Mouse (Mus musculus): ENCODE measurements at regions not wholly inside any gene's neighbourhood (a gene's known extent, or its start where the extent isn't known, plus 50 kb on each side); places are given as distances from the start of the nearest gene placed in this dataset.

- Histone ChIP-seq H3K4me1 (ENCODE audit: control insufficient read depth, insufficient read depth, low read length) (no peaks in the 10 kb centered on the region), H3K4me3 (replicated peaks; ENCODE audit: control insufficient read depth, low read depth, low read length) (no peak overlapping the region), H3K27ac (ENCODE audit: control insufficient read depth, insufficient read depth, low read depth, low read length, poor library complexity) (no peak overlapping the region)
- TF ChIP-seq POLR2A (IDR thresholded peaks at IDR 0.05; ENCODE audit: borderline replicate concordance, control insufficient read depth, low read depth, low read length) (no peak), CTCF (IDR thresholded peaks at IDR 0.05; ENCODE audit: control insufficient read depth, insufficient read depth, low read length) (no peak)
- 84% methylated on average over 3 of the region's 3 CpGs for WGBS
These were observed 52.1 kb upstream of the Map3k1 start for GRCm38 (mm10) chr13:111860931-111861330.

DNA sequence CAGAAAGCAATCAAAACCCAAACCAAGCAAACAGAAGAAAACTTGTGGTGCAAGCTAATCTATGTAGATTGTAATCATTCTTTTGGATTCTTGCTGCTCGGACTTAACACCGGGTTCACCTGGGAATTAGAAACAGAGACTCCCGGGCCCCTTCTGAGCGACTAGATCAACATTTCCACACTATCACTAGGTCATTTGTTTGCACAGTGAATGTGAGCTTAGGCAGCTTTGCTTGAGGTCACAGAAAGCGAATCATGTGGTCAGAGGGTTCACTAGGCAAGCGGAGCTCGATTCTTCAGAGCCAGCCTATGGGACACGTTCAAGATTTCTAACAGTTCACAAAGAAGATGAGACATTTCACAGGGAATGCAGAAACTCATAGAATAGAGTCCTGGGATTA, 53.5 kb upstream of the Map3k1 start:
- Histone ChIP-seq H3K4me1 (ENCODE audit: control insufficient read depth, insufficient read depth, low read length) (no peaks in the 10 kb centered on the region; the same call in 1 of the 2 replicates), H3K4me3 (replicated peaks; ENCODE audit: control insufficient read depth, low read depth, low read length) (no peak overlapping the region), H3K27ac (ENCODE audit: control insufficient read depth, insufficient read depth, low read depth, low read length, poor library complexity) (no peak overlapping the region)
- 82% methylated on average over 8 of the region's 8 CpGs for WGBS
- TF ChIP-seq CTCF (IDR thresholded peaks at IDR 0.05; ENCODE audit: control insufficient read depth, insufficient read depth, low read length) (no peak), POLR2A (IDR thresholded peaks at IDR 0.05; ENCODE audit: borderline replicate concordance, control insufficient read depth, low read depth, low read length) (no peak)

DNA sequence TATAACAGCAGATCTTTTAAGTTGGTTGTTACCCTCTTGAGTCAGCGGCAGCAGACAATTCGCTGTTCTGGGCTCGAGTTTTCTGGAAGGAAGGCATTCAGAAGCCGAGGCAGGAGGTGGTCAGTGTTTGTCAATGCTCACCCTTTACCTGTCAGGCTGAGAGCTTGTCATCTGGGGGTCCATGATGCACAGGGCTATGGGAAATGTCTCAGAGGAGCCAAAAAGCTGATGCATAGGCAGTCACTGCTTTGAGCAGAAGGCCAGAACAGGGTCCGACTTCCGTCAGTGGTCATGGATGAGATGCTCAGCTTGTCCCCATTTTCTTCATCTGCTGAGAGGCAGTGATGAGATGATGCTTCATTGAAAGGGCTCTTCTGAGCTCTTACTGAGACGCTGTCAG, 57.2 kb upstream of the Map3k1 start:
- WGBS = 96% methylated on average over 7 of the region's 7 CpGs
- H3K4me3 ChIP-seq (replicated peaks; ENCODE audit: control insufficient read depth, low read depth, low read length) = no peak overlapping the region
- H3K27ac ChIP-seq (ENCODE audit: control insufficient read depth, insufficient read depth, low read depth, low read length, poor library complexity) = no peak overlapping the region
- H3K4me1 ChIP-seq (ENCODE audit: control insufficient read depth, insufficient read depth, low read length) = no peaks in the 10 kb centered on the region; the same call in 1 of the 2 replicates
- no peak for TF ChIP-seq CTCF (IDR thresholded peaks at IDR 0.05; ENCODE audit: control insufficient read depth, insufficient read depth, low read length)

- TF ChIP-seq POLR2A (IDR thresholded peaks at IDR 0.05; ENCODE audit: borderline replicate concordance, control insufficient read depth, low read depth, low read length) (no peak), CTCF (IDR thresholded peaks at IDR 0.05; ENCODE audit: control insufficient read depth, insufficient read depth, low read length) (no peak)
- 72% methylated on average over 2 of the region's 2 CpGs for WGBS
- Histone ChIP-seq H3K4me1 (ENCODE audit: control insufficient read depth, insufficient read depth, low read length) (no peaks in the 10 kb centered on the region; the same call in 1 of the 2 replicates), H3K4me3 (replicated peaks; ENCODE audit: control insufficient read depth, low read depth, low read length) (no peak overlapping the region), H3K27ac (ENCODE audit: control insufficient read depth, insufficient read depth, low read depth, low read length, poor library complexity) (no peak overlapping the region)
These were observed 58.5 kb upstream of the Map3k1 start for GRCm38 (mm10) chr13:111867261-111867660.

DNA sequence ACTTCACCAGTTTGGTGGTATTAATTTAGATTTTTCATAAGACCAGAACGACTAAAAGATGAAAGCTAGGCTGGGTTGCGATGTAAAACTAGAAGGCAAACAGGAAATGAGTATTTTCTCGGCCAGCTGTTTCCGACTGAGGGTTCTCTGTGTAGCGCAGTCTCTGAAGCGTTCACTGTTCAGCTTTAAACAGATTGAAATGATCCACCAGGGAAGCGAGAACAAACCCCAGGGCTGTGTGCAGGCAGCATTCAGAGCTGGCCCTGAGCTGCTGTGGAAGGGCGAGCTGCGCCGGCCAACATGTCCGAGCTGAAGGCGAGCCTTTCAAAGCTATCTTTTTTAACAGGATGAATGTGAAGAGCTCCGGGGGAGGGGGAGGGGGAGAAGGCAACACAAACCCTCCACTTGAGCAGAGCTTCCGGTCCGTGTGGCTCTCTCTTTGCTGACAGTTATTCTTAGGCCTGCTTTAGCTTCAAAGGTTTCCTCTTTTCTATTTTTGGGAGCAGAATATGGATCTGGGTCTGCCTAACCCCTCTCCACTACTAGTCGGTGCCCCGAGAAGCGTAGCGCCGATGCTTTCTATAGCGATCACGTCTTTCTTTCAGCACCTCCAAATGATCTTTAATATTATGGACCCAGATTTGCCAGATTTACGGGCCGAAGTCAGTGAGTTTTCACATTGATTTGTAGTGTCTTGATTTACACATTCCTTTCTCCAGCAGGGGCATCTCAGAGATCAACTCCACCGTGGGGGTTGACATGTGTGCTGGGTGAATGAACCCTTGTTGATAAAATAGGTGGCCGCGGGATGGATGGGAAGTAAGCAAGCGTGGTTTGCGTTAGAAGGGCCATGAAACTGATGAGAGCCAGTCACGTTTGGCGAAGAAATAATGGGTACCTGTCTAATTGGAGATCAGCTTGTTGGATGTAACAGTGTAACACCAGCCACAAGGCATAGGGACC, 59.3 kb upstream of the Map3k1 start:
- H3K27ac ChIP-seq (ENCODE audit: control insufficient read depth, insufficient read depth, low read depth, low read length, poor library complexity) = peak overlapping the region; percentile 98
- peak overlapping the region; percentile 66 for H3K4me3 ChIP-seq (replicated peaks; ENCODE audit: control insufficient read depth, low read depth, low read length)
- H3K4me1 ChIP-seq (ENCODE audit: control insufficient read depth, insufficient read depth, low read length) = no peaks in the 10 kb centered on the region; the same call in 1 of the 2 replicates
- TF ChIP-seq POLR2A (IDR thresholded peaks at IDR 0.05; ENCODE audit: borderline replicate concordance, control insufficient read depth, low read depth, low read length) = peak; percentile 54; the same call in 1 of the 2 replicates
- TF ChIP-seq CTCF (IDR thresholded peaks at IDR 0.05; ENCODE audit: control insufficient read depth, insufficient read depth, low read length) = no peak
- WGBS = 6% methylated on average over 31 of the region's 31 CpGs

GRCm38 (mm10) chr13:111868947-111869346, 60.2 kb upstream of the Map3k1 start:
- no peaks in the 10 kb centered on the region; the same call in 1 of the 2 replicates for H3K4me1 ChIP-seq (ENCODE audit: control insufficient read depth, insufficient read depth, low read length)
- H3K4me3 ChIP-seq (replicated peaks; ENCODE audit: control insufficient read depth, low read depth, low read length) = no peak overlapping the region
- TF ChIP-seq POLR2A (IDR thresholded peaks at IDR 0.05; ENCODE audit: borderline replicate concordance, control insufficient read depth, low read depth, low read length) = no peak
- no peak for TF ChIP-seq CTCF (IDR thresholded peaks at IDR 0.05; ENCODE audit: control insufficient read depth, insufficient read depth, low read length)
- 69% methylated on average over 3 of the region's 3 CpGs for WGBS
- peak overlapping the region; percentile 84 for H3K27ac ChIP-seq (ENCODE audit: control insufficient read depth, insufficient read depth, low read depth, low read length, poor library complexity)

DNA sequence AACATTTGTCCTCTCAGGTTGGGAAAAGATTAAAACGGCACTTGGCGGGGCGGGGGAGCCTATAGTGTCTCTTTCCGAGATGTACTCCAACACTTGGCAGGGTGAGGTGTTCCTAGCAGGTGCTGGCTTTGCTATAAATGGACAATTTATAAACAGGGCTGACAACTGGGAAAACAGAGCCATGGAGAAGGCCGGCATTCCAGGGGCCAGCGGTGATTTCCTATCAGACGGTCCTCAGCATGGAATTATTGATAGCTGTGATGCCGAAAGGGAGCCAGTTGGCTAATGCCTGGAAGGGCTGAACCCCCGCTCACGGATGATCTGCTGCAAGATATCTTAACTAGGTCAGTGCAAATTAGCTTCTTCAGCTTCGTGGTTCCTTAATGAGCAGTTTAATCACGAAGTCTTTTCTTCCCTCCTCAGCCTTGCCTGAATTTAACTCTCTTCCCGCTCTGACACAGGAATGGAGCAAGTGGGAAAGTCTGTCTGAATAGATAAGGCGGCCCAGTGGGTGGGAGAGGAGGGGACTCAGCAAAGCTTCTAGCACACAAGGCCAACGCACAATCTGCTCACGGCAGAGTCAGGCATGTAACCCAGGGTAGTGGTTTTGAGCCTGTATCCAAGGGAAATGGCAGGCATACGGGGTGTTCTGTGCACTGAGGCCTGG, 61.1 kb upstream of the Map3k1 start:
- no peak for TF ChIP-seq CTCF (IDR thresholded peaks at IDR 0.05; ENCODE audit: control insufficient read depth, insufficient read depth, low read length)
- Histone ChIP-seq H3K4me1 (ENCODE audit: control insufficient read depth, insufficient read depth, low read length) (no peaks in the 10 kb centered on the region; the same call in 1 of the 2 replicates), H3K27ac (ENCODE audit: control insufficient read depth, insufficient read depth, low read depth, low read length, poor library complexity) (no peak overlapping the region), H3K4me3 (replicated peaks; ENCODE audit: control insufficient read depth, low read depth, low read length) (no peak overlapping the region)
- WGBS = 70% methylated on average over 17 of the region's 17 CpGs

DNA sequence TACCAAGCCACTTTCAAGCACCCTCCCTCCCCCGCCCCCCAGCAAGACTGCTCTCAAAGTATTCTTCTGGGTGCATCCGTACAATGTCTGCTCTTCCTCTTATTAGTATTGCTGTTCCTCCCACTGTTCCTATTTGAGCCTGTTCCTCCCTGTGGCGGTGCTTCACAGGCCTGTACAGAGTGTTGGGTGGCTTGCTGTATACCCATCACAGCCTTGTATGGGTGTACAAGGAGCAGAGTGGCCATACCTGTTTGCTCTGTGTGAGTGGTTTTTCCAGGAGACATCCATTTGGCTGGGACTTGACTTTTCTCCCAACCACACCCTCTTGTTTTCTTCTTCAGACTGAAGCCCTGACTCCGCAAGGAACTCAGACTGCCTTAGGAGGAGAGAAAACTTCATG, 61.7 kb upstream of the Map3k1 start:
- WGBS = 80% methylated on average over 4 of the region's 4 CpGs
- Histone ChIP-seq H3K27ac (ENCODE audit: control insufficient read depth, insufficient read depth, low read depth, low read length, poor library complexity) (no peak overlapping the region), H3K4me3 (replicated peaks; ENCODE audit: control insufficient read depth, low read depth, low read length) (no peak overlapping the region), H3K4me1 (ENCODE audit: control insufficient read depth, insufficient read depth, low read length) (no peaks in the 10 kb centered on the region; the same call in 1 of the 2 replicates)
- TF ChIP-seq POLR2A (IDR thresholded peaks at IDR 0.05; ENCODE audit: borderline replicate concordance, control insufficient read depth, low read depth, low read length) = no peak
- TF ChIP-seq CTCF (IDR thresholded peaks at IDR 0.05; ENCODE audit: control insufficient read depth, insufficient read depth, low read length) = no peak
